Mouse (Mus musculus) midbrain, embryonic 11.5 days (tissue): ENCODE data around the gene Banf1. TPM values are rescaled to one million over a fixed set of nuclear protein-coding genes. Genes with fewer than 3 reads are reported as not detected.

Experiments
- ATAC-seq: fragments of 200-750 bp; cut with Nextera tagmentation; 2 replicates; pipeline ENCODE4 v1.8.0; 2017; ENCODE audit warnings: moderate TSS enrichment, moderate library complexity; ENCODE audit not compliant: low FRiP score
- DNase-seq: peaks from one replicate; pipeline ENCODE4 v3.0.0; 2015; ENCODE audit warnings: low spot score; ENCODE audit errors: missing footprints
- H3K27ac ChIP-seq: fragments of 300-500 bp; sonication (generic); 2 replicates; pipeline ENCODE4 v1.5.1; 2014; ENCODE audit warnings: low read depth, low read length
- H3K27me3 ChIP-seq: fragments of 300-500 bp; sonication (generic); 2 replicates; pipeline ENCODE4 v1.6.1; 2014; ENCODE audit warnings: mild to moderate bottlenecking, low read length, moderate library complexity, mixed read lengths; ENCODE audit not compliant: control insufficient read depth, insufficient read depth
- H3K36me3 ChIP-seq: fragments of 300-500 bp; sonication (generic); 2 replicates; pipeline ENCODE4 v1.6.1; 2014; ENCODE audit warnings: mild to moderate bottlenecking, low read length, moderate library complexity, mixed read lengths; ENCODE audit not compliant: control insufficient read depth, insufficient read depth
- H3K4me1 ChIP-seq: fragments of 300-500 bp; sonication (generic); 2 replicates; pipeline ENCODE4 v1.6.1; 2014; ENCODE audit warnings: low read length; ENCODE audit not compliant: control insufficient read depth, insufficient read depth
- H3K4me2 ChIP-seq: fragments of 300-500 bp; sonication (generic); 2 replicates; pipeline ENCODE4 v1.6.1; 2014; ENCODE audit warnings: mild to moderate bottlenecking, moderate library complexity
- H3K4me3 ChIP-seq: fragments of 300-500 bp; sonication (generic); 2 replicates; pipeline ENCODE4 v1.5.1; 2014; ENCODE audit warnings: low read depth, low read length
- H3K9ac ChIP-seq: fragments of 300-500 bp; sonication (generic); 2 replicates; pipeline ENCODE4 v1.6.1; 2014; ENCODE audit warnings: low read length
- H3K9me3 ChIP-seq: fragments of 300-500 bp; sonication (generic); 2 replicates; pipeline ENCODE4 v1.6.1; 2016; ENCODE audit warnings: low read length; ENCODE audit not compliant: control insufficient read depth
- WGBS: fragments of 180-500 bp; shearing (Covaris S2); extraction: QIAGEN DNeasy Blood & Tissue Kit; methylation state at CpG from one replicate; pipeline ENCODE4 v1.1.7; 2014; 5-methylcytosine and 5-hydroxymethylcytosine counted together
- polyA plus RNA-seq: library from polyadenylated mRNA; unstranded; fragments of >200 nt; fragmentation: Nextera tagmentation; extraction: Ambion mirVana; gene quantifications from 2 replicates; pipeline ENCODE4 v1.2.1, GENCODE M21; 2014

The Banf1 gene
- polyA plus RNA-seq, 1 experiment from 2014 or later, result 512 TPM

DNA sequence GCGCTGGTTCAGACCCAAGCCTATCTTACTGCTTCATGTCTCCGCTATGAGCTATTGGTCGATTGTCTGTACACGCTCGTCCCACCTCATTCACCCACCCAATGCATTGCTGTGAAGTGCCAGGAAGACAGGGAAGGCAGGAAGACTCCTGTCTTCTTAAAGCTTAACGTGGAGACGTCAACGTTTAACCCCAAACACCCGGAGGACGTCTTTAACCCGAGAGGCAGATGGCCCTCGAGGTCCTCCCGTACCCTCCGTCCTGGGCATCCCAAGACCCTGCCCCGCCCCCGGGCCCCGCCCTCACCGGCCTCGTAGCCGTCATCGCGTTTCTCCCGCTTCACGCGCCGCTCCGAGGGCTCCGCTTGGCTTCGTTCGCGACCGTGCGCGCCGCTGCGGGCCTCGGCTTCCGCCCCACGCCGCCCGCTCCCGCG is 21.1 kb upstream of the Banf1 start:
- DNase-seq, result peak; percentile 89
- peak; percentile 60 for ATAC-seq

DNA sequence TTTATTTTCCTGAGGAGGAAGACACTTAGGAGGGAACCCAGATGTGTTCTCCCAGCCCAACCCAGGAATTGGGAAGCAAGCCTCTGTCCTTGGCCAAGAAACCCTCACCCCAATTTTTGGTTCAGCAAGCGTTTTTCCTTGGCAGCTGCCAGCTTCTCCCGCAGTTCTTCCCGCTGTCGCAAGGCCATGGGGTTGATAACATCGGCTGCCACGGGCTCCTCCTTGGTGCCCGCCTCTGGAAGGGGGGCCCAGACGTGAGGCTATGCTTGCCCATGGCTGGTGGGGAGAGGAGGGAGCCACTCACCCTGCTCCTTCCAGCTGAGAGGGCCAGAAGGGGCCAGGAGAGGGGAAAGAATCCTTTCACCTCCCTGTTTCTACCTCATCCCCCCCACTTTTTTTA is 17.7 kb upstream of the Banf1 start:
- no peak overlapping the region for H3K9ac ChIP-seq
- peaks cover 45% of the 10 kb centered on the region for H3K36me3 ChIP-seq
- no peak for ATAC-seq
- 95% methylated on average over 8 of the region's 8 CpGs for WGBS
- no peaks in the 10 kb centered on the region for H3K27me3 ChIP-seq
- no peak overlapping the region for H3K4me3 ChIP-seq
- peaks cover 18% of the 10 kb centered on the region for H3K4me1 ChIP-seq
- no peak overlapping the region for H3K27ac ChIP-seq
- no peak overlapping the region for H3K4me2 ChIP-seq
- no peaks in the 10 kb centered on the region for H3K9me3 ChIP-seq
- no peak for DNase-seq

More for the DNA sequence above, 21.1 kb upstream of the Banf1 start:
- under 1% methylated on average over 43 of the region's 43 CpGs for WGBS
- Histone ChIP-seq H3K9me3 (no peaks in the 10 kb centered on the region), H3K27ac (peak overlapping the region; percentile 57), H3K36me3 (peaks cover 19% of the 10 kb centered on the region), H3K9ac (peak overlapping the region; percentile 87), H3K4me3 (peak overlapping the region; percentile 100), H3K27me3 (no peaks in the 10 kb centered on the region), H3K4me1 (peaks cover 24% of the 10 kb centered on the region), H3K4me2 (peak overlapping the region; percentile 97)

DNA sequence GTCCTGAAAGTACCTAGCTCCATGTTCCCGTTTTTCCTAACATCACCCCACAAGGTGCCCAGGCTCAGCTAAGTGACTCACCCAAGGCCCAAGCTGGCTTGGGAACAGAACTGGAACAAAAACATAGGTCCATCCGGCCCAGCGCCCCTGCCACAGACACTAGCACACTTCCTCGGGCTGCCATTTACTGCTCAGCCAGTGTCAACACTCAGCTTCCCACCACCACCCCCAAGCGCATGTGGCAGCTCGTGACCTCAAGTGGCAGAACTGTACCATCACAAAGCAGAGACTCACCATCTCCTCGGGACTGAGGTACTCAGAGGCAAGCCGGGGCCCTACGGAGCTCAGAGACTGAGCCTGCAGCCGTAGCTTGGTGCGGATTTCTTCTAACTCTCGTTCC is 16.4 kb upstream of the Banf1 start:
- Histone ChIP-seq H3K9ac (no peak overlapping the region), H3K4me2 (no peak overlapping the region), H3K27ac (no peak overlapping the region), H3K36me3 (peaks cover 55% of the 10 kb centered on the region), H3K9me3 (no peaks in the 10 kb centered on the region), H3K4me1 (peaks cover 13% of the 10 kb centered on the region), H3K27me3 (no peaks in the 10 kb centered on the region), H3K4me3 (no peak overlapping the region)
- DNase-seq (no peak), ATAC-seq (no peak)
- WGBS, result 94% methylated on average over 12 of the region's 12 CpGs

DNA sequence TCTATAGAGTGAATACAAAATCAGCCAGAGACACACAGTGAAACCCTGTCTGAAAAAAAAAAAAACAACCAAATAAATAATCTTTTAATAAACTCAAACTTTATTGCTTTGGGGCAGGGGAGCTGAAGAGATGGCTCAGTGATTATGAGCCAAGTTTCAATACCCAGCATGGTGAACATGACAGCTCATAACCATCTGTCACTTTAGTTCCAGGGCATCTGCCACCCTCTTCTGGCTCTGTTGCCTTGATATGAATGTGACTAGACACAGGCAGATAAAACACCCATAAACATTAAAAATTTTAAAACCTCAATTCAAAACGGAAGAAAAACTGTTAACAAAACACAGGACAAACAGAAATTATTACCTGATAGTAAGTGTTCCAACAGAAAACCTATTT is 10.5 kb upstream of the Banf1 start:
- no peak overlapping the region for H3K4me2 ChIP-seq
- ATAC-seq (no peak), DNase-seq (no peak)
- H3K4me1 ChIP-seq, result no peaks in the 10 kb centered on the region
- 88% methylated on average over 1 of the region's 1 CpGs for WGBS
- no peak overlapping the region for H3K9ac ChIP-seq
- peaks cover 41% of the 10 kb centered on the region for H3K36me3 ChIP-seq
- no peaks in the 10 kb centered on the region for H3K27me3 ChIP-seq
- H3K27ac ChIP-seq, result no peak overlapping the region
- no peaks in the 10 kb centered on the region for H3K9me3 ChIP-seq
- no peak overlapping the region for H3K4me3 ChIP-seq

DNA sequence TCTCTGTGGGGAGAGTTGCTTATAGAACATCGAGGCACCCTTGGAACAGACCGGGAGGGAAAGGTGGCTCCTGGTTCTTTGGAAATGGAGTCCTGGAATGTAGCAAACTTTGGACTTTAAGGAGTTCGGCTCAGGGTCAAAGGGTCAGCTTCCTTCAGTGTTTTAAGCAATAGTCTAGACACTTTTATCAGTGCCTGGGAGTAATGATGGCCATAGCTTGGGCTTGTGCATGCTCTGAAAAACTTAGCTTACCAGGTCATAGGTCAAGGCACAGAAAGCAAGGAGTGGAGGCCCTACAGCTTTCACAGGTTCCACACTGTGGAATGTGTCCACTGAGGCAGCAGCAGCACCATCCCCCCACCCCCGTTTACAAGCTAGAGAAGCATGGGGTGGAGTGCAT is 7.8 kb upstream of the Banf1 start:
- Histone ChIP-seq H3K4me1 (no peaks in the 10 kb centered on the region), H3K9ac (no peak overlapping the region), H3K36me3 (peaks cover 34% of the 10 kb centered on the region), H3K27ac (no peak overlapping the region), H3K27me3 (no peaks in the 10 kb centered on the region), H3K4me3 (no peak overlapping the region), H3K9me3 (no peaks in the 10 kb centered on the region), H3K4me2 (no peak overlapping the region)
- DNase-seq (no peak), ATAC-seq (no peak)
- 84% methylated on average over 4 of the region's 4 CpGs for WGBS

DNA sequence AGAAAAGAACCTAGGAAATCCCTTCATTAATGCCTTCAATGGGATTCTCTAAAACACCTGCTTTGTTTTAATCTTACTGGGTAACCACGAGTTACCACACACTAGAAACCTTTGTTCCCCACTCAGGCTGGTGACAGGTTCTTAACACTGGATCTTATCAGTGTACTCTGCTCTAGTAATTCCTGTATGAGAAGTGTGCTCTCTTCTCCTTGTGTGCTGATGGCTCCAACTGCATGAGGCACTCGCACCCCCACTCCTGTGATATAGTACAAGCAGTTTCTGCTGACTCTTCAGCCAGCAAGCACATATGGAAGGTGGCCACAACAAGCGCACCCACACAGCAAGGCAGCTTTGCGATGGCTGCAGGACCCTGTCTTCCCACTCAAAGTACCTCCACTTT is 7.2 kb upstream of the Banf1 start:
- no peaks in the 10 kb centered on the region for H3K4me1 ChIP-seq
- no peaks in the 10 kb centered on the region for H3K27me3 ChIP-seq
- H3K9ac ChIP-seq, result no peak overlapping the region
- H3K9me3 ChIP-seq, result no peaks in the 10 kb centered on the region
- ATAC-seq (no peak), DNase-seq (no peak)
- WGBS, result 84% methylated on average over 4 of the region's 4 CpGs
- H3K27ac ChIP-seq, result no peak overlapping the region
- no peak overlapping the region for H3K4me3 ChIP-seq
- no peak overlapping the region for H3K4me2 ChIP-seq
- H3K36me3 ChIP-seq, result peaks cover 28% of the 10 kb centered on the region

DNA sequence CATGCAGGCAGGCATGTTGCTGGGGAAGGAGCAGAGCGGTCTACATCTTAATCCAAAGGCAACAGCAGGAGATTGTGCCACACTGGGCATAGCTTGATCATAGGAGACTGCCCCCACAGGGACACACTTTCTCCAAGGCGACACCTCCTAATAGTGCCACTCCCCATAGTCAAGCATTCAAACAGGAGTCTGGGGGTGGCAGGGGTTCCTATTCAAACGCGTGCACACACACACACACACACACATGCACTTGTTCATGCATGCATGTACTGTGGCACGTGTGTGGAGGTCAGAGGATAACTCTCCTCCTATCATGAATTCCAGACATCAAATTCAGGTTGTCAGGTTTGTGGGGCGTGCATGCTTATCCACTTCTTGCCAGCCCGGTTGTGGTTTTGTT is 5.8 kb upstream of the Banf1 start:
- H3K36me3 ChIP-seq, result peaks cover 28% of the 10 kb centered on the region
- WGBS, result 94% methylated on average over 7 of the region's 7 CpGs
- no peak overlapping the region for H3K4me2 ChIP-seq
- ATAC-seq (no peak), DNase-seq (no peak)
- no peaks in the 10 kb centered on the region for H3K9me3 ChIP-seq
- H3K27ac ChIP-seq, result no peak overlapping the region
- H3K4me1 ChIP-seq, result peaks cover 7% of the 10 kb centered on the region
- H3K4me3 ChIP-seq, result no peak overlapping the region
- no peaks in the 10 kb centered on the region for H3K27me3 ChIP-seq
- no peak overlapping the region for H3K9ac ChIP-seq

DNA sequence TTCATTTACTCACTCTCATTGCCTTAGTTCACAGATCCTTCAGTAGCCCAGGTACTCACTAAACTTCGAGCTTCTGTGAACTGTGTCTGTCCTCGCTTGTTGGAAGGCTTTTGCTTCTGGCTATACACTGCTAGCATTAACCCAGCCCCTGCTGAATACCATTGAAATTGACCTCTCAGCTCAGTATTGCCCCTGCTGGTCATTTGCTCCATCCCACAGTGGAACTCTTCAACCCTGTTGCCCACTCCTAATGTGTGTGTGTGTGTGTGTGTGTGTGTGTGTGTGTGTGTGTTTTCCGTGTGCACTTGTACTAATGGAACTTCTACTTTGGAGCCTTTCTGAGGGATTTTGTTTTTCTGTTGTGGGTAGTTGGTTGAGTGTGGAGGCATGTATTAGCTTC is 4.0 kb upstream of the Banf1 start:
- no peak for ATAC-seq
- Histone ChIP-seq H3K9me3 (no peaks in the 10 kb centered on the region), H3K27me3 (no peaks in the 10 kb centered on the region), H3K27ac (no peak overlapping the region), H3K9ac (no peak overlapping the region), H3K4me2 (no peak overlapping the region), H3K4me1 (peaks cover 9% of the 10 kb centered on the region), H3K36me3 (peaks cover 26% of the 10 kb centered on the region), H3K4me3 (no peak overlapping the region)
- WGBS, result 91% methylated on average over 3 of the region's 3 CpGs
- DNase-seq, result no peak

DNA sequence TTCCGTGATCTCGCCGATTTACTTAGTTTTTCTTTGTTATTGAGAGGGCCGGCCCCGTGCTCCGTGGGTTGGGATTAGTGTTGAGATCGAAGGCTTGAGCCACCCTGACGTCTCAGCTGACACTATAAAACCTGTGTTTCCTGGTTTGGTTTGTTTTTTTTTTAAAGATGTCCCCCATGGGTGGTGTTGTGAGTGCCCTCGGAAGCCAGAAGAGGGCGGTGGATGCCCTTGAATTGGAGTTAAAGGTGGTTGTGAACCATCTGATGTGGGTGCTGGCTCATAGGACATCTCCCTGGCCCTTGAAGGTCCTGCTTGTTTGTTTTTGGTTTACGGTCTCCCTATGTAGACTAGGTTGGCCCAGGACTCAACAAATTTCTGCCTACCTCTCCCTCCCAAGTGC is 487 bp upstream of the Banf1 start:
- DNase-seq, result no peak
- 12% methylated on average over 11 of the region's 11 CpGs for WGBS
- Histone ChIP-seq H3K27me3 (no peaks in the 10 kb centered on the region), H3K36me3 (peaks cover 29% of the 10 kb centered on the region), H3K4me1 (peaks cover 15% of the 10 kb centered on the region), H3K4me2 (peak overlapping the region; percentile 86), H3K4me3 (peak overlapping the region; percentile 93), H3K9ac (peak overlapping the region; percentile 76), H3K9me3 (no peaks in the 10 kb centered on the region), H3K27ac (peak overlapping the region; percentile 69; the same call in 1 of the 2 replicates)
- no peak for ATAC-seq
